Mouse (Mus musculus): Measurements from ENCODE around the gene Gadl1. TPM values are rescaled to one million over a fixed set of nuclear protein-coding genes. Genes with fewer than 3 reads are reported as not detected.
A peak's percentile ranks its signal among the peaks of the same experiment; 100 is the strongest.

The Gadl1 gene
- total RNA-seq (2015): not detected in 2 replicates
- 0.24 TPM in 1 of 2 replicates, not detected in the other for total RNA-seq (2017)

DNA sequence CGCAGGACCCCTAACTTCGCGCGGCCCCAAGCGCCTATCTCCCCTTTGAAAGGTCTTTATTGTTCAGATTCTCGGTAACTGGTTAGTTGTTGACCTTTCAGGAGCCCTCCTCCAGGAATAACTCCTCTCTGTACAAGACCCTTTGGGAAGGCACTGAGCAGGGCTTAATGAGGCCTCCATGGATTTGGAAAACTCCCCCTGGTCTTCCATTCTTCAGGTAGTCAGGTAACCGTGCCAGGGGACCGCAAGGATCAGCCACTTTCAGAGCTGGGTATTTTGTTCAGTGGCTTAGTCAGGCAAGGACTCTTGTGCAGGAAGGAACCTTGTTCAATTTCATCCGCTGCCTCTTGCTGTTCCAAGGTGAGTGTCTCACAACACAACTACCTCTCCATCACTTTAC, at the start of gene Gadl1:
Gadl1 (plus strand) TSS at position 301 of the 400 bp plus-strand sequence.
- no peak for ATAC-seq (ENCODE audit: poor library complexity, severe bottlenecking)

- ATAC-seq (ENCODE audit: poor library complexity, severe bottlenecking): peak; percentile 83
Observed at GRCm38 (mm10) chr9:115862802-115863201, 46.5 kb upstream of the Gadl1 start.

DNA sequence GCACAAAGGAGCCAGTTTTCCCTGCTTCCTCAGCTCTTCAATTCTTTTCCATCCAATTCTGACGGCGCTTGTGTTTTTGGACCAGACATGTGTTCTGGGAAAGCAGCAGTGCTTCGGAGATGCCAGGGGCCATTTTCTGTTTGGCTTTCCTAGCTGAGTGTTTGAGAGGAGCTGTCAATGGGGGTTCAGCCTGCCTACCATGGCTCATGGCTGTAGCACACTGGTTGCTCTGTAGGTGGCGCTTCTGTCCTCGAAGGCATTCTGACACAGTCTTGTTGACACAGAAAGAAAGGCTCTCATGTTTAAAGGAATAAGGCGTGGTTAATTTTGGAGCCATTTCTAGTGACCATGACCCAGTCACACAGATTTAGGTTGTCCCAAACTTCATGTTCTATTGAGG, 45.9 kb upstream of the Gadl1 start:
- ATAC-seq (ENCODE audit: poor library complexity, severe bottlenecking): peak; percentile 47

GRCm38 (mm10) chr9:115867277-115867676, 42.0 kb upstream of the Gadl1 start:
- ATAC-seq (ENCODE audit: poor library complexity, severe bottlenecking): no peak

DNA sequence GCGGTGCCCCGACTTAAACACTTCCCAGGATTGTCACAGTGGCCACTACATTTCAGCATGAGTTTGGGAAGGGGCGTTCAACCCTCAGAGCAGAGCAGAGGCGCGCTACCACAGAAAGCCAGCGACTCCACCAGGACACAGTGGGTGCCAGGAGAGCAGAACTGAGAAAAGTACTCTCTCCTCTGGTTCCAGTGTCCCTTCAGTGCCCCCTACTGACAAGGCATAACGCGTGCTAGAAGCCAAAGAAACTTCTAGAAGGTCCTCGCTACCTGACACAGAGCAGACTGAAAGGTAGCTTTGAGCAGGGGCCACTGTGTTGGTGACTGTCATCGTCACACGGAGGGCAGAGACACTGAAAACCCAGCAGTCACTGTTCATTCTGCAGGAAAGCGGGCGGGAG, 39.1 kb upstream of the Gadl1 start:
- no peak for ATAC-seq (ENCODE audit: poor library complexity, severe bottlenecking)

DNA sequence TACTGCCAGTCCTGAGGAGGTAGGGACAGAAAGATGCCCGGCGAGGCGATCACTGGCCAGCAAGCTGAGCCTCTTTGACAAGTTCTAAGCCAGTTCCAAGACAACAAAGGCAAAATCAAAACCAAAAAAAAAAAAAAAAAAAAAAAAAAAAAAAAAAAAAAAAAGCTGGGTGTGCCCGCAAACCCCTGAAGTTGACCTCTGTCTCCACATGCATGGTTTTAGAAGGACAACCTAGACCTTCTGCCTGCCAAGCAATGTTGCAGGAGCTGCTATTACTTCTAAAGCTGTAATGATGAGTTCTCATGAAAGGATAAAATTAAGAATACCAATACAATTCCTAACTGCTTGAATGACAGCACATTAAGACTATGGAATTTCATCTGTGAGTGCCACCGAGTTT, 38.6 kb upstream of the Gadl1 start:
- ATAC-seq (ENCODE audit: poor library complexity, severe bottlenecking): no peak

DNA sequence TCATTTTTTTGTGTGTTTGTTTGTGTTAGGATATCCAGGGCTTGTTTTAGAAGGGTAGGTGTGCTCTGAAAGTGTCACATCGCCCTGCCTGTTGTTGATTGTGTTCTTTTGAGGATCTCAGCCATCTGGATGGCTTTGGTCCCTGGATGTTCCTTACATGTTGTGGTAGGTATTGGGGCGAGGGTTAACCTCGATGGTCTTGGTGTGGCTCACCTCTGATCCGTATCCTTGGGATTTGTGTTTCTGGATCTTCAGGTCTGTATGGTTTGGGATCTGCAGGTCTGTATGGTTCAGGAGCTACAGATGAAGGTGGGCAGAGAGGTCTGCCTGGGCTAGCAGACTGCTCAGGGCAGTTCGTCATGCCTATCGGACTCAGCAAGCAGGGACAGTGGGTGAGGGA, 28.8 kb upstream of the Gadl1 start:
- no peak for ATAC-seq (ENCODE audit: poor library complexity, severe bottlenecking)

DNA sequence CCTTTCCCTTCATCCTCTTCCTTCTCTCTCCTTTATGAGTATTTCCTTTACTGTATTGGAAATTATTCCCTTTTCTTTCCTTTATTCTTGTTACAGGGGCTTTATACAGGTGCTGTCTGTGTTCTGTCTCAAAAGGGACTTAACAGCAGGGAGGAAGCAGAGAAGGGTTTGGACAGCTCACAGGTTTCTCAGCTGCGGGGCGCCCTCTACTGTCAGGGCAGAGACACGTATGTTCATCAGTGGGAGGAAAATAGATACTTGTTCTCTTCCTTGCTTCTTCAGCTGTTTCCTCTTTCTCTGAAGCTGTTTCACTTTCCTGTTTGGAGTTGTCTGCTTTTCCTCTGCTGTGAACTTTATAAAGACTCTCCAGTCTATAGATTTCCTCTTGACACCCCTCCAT, 28.1 kb upstream of the Gadl1 start:
- ATAC-seq (ENCODE audit: poor library complexity, severe bottlenecking): peak; percentile 64

DNA sequence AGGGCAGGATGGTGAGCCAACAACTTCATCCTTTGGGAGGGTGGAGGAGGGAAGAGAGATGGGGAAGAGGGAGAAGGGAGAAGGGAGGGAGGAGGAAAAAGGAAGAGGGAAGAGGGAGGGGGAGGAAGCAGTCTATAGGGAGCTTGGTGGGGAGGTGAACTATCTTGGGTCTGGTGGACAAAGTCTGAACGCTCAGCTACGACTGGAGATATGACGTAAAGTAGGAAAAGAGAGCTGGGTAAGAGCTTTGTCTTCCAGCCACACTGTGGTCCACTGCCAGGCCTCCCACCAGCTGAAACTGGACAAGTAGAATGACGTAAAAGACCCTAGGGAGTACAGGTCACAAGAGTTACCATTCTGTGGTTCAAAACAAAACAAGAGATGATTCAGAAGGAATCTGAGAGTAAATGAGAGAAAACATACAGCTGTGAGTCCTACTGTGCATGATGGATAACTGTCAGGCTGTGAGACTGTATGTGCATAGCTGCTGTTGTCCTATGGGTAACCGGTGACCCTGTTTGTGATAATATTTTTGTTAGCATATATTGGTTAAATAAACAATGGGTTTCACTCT, 26.5 kb upstream of the Gadl1 start:
- ATAC-seq (ENCODE audit: poor library complexity, severe bottlenecking): no peak

DNA sequence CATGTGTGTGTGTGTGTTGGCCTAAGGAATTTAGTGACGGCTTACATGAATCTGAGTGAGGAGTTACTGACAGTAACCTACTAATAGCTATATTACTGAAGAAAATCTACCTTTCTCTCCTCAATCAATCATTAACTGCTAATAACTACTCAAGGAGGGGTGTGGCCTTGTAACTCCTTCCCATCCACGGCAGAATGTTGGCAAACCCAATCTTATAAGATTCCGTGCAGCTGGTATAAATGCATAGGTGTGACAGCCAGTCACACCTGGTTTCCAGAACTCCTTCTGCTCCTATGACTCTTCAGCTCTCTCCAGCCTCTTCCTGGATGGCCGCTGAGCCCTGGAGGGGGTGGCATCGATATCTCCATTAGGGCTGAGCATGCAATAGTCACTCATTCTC, 25.8 kb upstream of the Gadl1 start:
- no peak for ATAC-seq (ENCODE audit: poor library complexity, severe bottlenecking)

GRCm38 (mm10) chr9:115887571-115887970, 21.7 kb upstream of the Gadl1 start:
- ATAC-seq (ENCODE audit: poor library complexity, severe bottlenecking): no peak

DNA sequence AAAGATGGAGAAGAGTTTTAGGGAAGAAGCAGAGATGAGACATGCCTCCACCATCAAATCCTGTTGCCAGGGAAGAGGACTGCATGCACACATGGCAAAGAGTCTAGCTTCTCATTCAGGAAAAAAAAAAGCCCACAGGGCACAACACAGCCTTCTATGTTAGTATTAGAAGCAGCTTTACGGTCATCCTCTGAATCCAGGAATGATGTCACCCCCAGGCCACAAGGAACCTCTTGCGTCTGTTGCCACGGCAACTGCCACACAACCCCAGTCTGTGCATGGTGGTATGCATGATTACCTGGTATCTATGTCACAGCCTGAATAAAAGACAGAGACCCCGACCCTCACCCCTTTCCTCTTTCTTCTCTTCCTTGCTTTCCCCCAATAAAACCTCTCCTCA, 16.1 kb upstream of the Gadl1 start:
- ATAC-seq (ENCODE audit: poor library complexity, severe bottlenecking): no peak

DNA sequence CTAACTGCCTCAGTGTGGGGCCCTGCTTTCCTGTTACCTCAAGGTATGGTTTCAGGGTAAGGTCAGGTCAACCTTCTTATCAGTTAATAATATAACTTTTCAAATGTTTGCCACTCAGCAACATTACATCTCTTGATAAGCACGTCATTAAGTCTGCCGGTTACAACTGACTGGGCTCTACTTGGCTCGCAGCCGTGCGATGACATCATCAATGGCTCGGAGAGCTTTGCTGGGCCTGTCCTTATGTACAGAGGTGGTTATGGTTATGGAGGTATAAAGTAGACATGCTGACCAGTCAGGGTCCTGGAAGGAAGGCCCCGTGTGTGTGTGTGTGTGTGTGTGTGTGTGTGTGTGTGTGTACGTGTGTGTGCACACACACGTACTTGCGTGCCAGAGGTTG, 15.3 kb upstream of the Gadl1 start:
- no peak for ATAC-seq (ENCODE audit: poor library complexity, severe bottlenecking)

- ATAC-seq (ENCODE audit: poor library complexity, severe bottlenecking): peak; percentile 68
Observed at GRCm38 (mm10) chr9:115908325-115908724, 930 bp upstream of the Gadl1 start.

DNA sequence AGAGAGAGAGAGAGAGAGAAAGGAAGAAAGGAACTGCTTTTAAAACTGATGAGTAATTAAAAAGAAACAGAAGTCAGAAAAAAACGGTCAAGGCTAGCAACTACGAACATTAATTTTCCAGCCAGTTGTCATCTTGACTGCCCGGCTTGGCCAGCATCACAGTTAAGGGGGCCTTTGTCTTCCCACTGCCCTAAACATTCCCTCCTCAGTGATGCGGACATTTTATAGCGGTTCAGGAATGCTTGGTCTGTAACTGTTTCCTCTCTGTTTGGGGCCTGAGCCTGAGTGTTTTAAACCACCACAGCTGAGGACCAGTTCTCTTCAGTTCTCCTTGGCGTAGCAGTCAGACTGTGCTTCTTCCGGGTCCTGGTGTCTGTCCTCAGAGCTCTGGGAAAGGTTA, 4.8 kb downstream of the Gadl1 start:
- no peak for ATAC-seq (ENCODE audit: poor library complexity, severe bottlenecking)

DNA sequence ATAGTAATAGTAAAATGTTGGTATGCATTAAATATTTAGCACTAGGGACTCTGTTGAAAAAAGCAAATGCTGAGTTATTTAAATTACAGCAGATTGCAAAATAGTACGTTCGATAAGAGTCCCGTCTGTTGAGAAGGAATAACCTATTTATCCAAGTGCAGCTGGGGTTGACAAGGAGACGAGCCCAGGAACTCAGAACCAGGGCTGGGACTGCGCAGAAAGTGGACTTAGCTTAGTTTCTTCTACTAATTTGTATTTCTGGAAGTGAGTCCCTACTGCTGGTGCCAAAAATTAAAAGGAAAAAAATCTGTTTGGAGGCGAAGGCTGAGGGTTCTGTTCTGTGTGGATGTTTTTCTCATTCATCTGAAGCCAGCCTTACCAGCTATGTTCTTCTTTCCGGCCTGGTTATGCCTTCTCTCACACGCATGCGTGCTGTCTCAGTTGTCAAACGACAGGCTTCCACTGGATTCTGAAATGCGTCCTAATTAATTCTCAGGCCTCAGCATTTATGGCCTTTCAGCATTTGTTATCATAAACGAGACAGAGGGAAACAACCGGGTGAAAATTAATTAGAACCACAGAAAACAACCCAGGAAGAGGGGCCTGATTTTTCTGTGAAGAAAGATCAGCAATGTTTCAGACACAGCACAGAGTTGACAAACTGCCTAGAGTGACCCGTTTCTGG, 6.5 kb downstream of the Gadl1 start:
- ATAC-seq (ENCODE audit: poor library complexity, severe bottlenecking): no peak

GRCm38 (mm10) chr9:115919736-115920135, 10.5 kb downstream of the Gadl1 start:
- ATAC-seq (ENCODE audit: poor library complexity, severe bottlenecking): no peak

DNA sequence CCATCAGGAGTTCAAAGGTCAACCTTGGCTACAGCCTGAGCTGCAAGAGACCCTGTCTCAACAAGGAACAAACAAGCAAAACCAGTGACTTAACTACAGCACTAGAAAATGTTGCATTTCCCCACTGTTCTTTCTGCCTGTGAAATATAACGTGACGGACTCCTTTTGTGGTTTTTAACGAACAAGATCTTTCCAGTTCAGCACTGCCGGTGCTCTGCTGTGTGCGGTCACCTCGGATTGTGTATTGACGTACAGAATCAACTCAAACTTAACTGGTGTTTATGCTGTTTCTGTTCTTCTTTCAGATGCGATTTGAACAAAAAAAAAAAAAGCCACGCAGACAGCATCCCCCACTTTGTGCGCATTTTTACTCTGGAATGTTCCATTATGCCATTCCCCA, 13.4 kb downstream of the Gadl1 start:
- no peak for ATAC-seq (ENCODE audit: poor library complexity, severe bottlenecking)

DNA sequence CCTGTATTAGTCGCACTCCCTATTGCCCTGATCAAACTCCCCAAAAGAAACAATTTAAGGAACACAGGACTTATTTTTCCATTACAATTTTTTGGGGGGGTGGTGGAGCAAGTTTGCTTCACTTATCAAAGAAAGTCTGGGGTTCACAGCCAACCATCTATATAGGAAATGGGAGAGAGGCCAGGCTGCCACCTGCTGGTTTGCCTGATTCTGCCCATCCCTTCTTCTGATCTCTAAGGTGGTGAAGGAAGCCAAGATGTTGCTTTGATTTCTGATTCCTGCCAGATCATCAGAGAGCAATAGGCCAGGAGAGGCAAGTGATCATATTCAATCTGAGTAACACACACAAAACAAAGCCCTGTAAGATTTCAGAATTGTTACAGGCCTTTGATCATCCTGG, 14.8 kb downstream of the Gadl1 start:
- no peak for ATAC-seq (ENCODE audit: poor library complexity, severe bottlenecking)

DNA sequence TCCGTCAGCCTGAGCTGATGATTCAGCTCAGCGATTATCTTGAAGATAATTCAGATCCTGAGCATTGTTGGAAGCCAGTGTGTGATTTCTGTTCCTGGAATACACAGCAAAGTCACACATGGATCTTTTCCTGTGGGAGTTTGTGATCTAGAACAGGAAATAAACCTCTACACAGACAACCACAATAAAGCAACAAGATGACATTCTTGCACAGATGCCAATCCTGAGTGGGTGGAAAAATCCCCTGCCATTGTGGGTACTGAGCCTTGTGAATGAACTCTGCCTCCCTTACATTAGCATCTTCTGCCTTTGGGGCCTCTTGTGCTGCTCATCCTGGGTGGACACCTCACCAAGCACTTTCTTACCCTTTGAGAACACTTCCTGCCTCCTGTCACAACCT, 22.5 kb downstream of the Gadl1 start:
- ATAC-seq (ENCODE audit: poor library complexity, severe bottlenecking): no peak

GRCm38 (mm10) chr9:115932741-115933140, 23.5 kb downstream of the Gadl1 start:
- no peak for ATAC-seq (ENCODE audit: poor library complexity, severe bottlenecking)

DNA sequence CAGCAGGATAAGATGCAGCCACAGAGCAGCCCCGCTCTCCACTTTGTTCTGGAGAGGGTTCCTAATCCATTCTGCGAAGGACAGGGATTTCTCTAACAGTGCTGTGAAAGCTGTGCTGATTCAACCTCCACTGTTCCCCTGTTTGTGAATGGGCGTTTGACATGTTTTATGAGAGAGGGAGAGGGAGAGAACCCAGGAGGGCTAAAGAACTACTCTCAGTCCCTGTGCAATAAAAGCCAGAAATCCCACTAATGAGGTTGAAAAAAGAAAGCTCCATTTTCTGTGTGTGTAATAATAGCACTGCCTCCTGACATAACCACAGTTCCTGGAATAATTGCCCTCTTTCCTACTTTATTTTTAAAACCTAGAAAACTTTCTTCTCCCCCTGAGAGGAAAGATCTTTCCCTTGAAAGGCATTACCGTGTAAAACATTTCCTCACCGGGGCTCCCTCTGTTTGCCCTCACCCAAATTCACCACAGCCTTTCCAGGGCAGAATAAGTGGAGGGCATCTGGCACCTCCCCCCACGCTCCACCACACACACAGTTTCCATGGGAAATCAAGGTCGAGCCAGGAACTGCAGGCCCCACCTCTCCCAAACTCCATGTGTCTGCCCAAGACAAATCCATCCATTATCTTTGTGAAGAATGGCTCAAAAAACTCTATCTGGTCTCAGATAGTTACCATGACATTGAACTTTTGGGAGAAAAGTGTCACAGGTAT, 24.1 kb downstream of the Gadl1 start:
- ATAC-seq (ENCODE audit: poor library complexity, severe bottlenecking): no peak

All from megakaryocyte, adult 5-6 weeks (primary cell).